Mouse (Mus musculus) small intestine, adult 2 months (tissue): ENCODE measurements around the gene Chd3. TPM values are rescaled to one million over a fixed set of nuclear protein-coding genes. Genes with fewer than 3 reads are reported as not detected.
A peak's percentile ranks its signal among the peaks of the same experiment; 100 is the strongest.
"Not testable (repeated sequence)": the region's sequence is repeated elsewhere in the genome, so short reads cannot be mapped to it uniquely, and the experiment has no call there.

Experiments used
- H3K27ac ChIP-seq: fragments of 200-500 bp; 2 replicates; pipeline ENCODE4 v1.5.1; 2012; ENCODE audit warnings: low read depth, low read length, control low read depth, inconsistent platforms; ENCODE audit not compliant: insufficient read depth
- H3K27me3 ChIP-seq: fragments of 200-500 bp; 2 replicates; pipeline ENCODE4 v1.6.1; 2012; ENCODE audit warnings: mild to moderate bottlenecking, moderate library complexity, low read length, inconsistent platforms; ENCODE audit not compliant: control insufficient read depth, insufficient read depth
- H3K36me3 ChIP-seq: fragments of 200-500 bp; 2 replicates; pipeline ENCODE4 v1.6.1; 2012; ENCODE audit warnings: mild to moderate bottlenecking, low read length, control low read depth, inconsistent platforms; ENCODE audit not compliant: control insufficient read depth, insufficient read depth
- H3K4me1 ChIP-seq: fragments of 200-500 bp; 2 replicates; pipeline ENCODE4 v1.6.1; 2012; ENCODE audit warnings: low read length, inconsistent platforms, mixed read lengths; ENCODE audit not compliant: control insufficient read depth, insufficient read depth, insufficient read length
- H3K4me3 ChIP-seq: fragments of 200-500 bp; 2 replicates; pipeline ENCODE4 v1.5.1; 2012; ENCODE audit warnings: low read depth, mild to moderate bottlenecking, control low read depth, inconsistent platforms, low read length, moderate library complexity
- CTCF ChIP-seq: fragments of 200-500 bp; IDR thresholded peaks from 2 replicates; pipeline ENCODE4 v1.5.1; 2012; ENCODE audit warnings: low read depth, mild to moderate bottlenecking, control low read depth, inconsistent platforms, low read length, moderate library complexity, mixed read lengths; ENCODE audit not compliant: insufficient replicate concordance, insufficient read length; ENCODE audit errors: extremely low read depth
- POLR2A ChIP-seq: fragments of 200-500 bp; IDR thresholded peaks from 2 replicates; pipeline ENCODE4 v1.6.1; 2012; ENCODE audit warnings: low read depth, mild to moderate bottlenecking, control low read depth, inconsistent platforms, low read length, moderate library complexity
- WGBS: fragments of 180-500 bp; shearing (Covaris S2); methylation state at CpG from one replicate; pipeline ENCODE4 v1.1.7; 2018; 5-methylcytosine and 5-hydroxymethylcytosine counted together
- polyA plus RNA-seq: library from polyadenylated mRNA; depleted of rRNA; stranded (reverse); fragments of >200 nt; gene quantifications from 2 replicates; pipeline ENCODE4 v1.2.3, GENCODE M21; 2012

Chd3 gene
- polyA plus RNA-seq, 1 experiment = 240 TPM

GRCm38 (mm10) chr11:69324749-69325148 lies 44.5 kb downstream of the Chd3 start:
- peaks cover 10% of the 10 kb centered on the region for H3K4me1 ChIP-seq
- H3K36me3 ChIP-seq = no peaks in the 10 kb centered on the region
- peaks cover 9% of the 10 kb centered on the region for H3K27me3 ChIP-seq
- TF ChIP-seq CTCF (no peak), POLR2A (no peak)
- H3K27ac ChIP-seq = no peak overlapping the region
- H3K4me3 ChIP-seq = no peak overlapping the region
- WGBS = 77% methylated on average over 6 of the region's 6 CpGs

GRCm38 (mm10) chr11:69323667-69324111 lies 45.5 kb downstream of the Chd3 start, which contains the start of the genes Cntrob and Trappc1:
TSS of gene Cntrob (minus strand) at chr11:69323775.
TSS of gene Trappc1 (plus strand) at chr11:69323980.
- Histone ChIP-seq H3K4me3 (peak within 1 kb of the TSS; percentile 67), H3K4me1 (peaks cover 10% of the 10 kb centered on the region), H3K36me3 (peaks cover 2% of the 10 kb centered on the region; the same call in 1 of the 2 replicates), H3K27me3 (peaks cover 9% of the 10 kb centered on the region), H3K27ac (peak within 1 kb of the TSS; percentile 56)
- WGBS = under 1% methylated on average over 30 of the region's 30 CpGs
- TF ChIP-seq CTCF (no peak), POLR2A (peak; percentile 69)

- Histone ChIP-seq H3K4me1 (peaks cover 10% of the 10 kb centered on the region), H3K27me3 (peaks cover 9% of the 10 kb centered on the region), H3K4me3 (peak overlapping the region; percentile 67), H3K36me3 (peaks cover 3% of the 10 kb centered on the region; the same call in 1 of the 2 replicates), H3K27ac (peak overlapping the region; percentile 56)
- 7% methylated on average over 18 of the region's 18 CpGs for WGBS
- TF ChIP-seq CTCF (no peak), POLR2A (no peak)
Observed at GRCm38 (mm10) chr11:69322693-69323471, 46.3 kb downstream of the Chd3 start.

- Histone ChIP-seq H3K4me1 (peaks cover 10% of the 10 kb centered on the region), H3K27me3 (peaks cover 8% of the 10 kb centered on the region), H3K36me3 (peaks cover 3% of the 10 kb centered on the region; the same call in 1 of the 2 replicates), H3K4me3 (no peak overlapping the region), H3K27ac (no peak overlapping the region)
- TF ChIP-seq CTCF (no peak), POLR2A (no peak)
- WGBS = 57% methylated on average over 6 of the region's 6 CpGs
Observed at GRCm38 (mm10) chr11:69322010-69322409, 47.2 kb downstream of the Chd3 start.

GRCm38 (mm10) chr11:69321580-69321979 lies 47.6 kb downstream of the Chd3 start:
- WGBS = 96% methylated on average over 6 of the region's 6 CpGs
- Histone ChIP-seq H3K4me1 (peaks cover 9% of the 10 kb centered on the region), H3K27me3 (peaks cover 4% of the 10 kb centered on the region), H3K27ac (no peak overlapping the region), H3K36me3 (peaks cover 3% of the 10 kb centered on the region; the same call in 1 of the 2 replicates), H3K4me3 (no peak overlapping the region)
- TF ChIP-seq CTCF (no peak), POLR2A (no peak)

GRCm38 (mm10) chr11:69318000-69318399 lies 51.2 kb downstream of the Chd3 start:
- H3K4me1 ChIP-seq, H3K4me3 ChIP-seq, H3K36me3 ChIP-seq, H3K27me3 ChIP-seq, H3K27ac ChIP-seq: not testable (repeated sequence)
- WGBS = 86% methylated on average over 3 of the region's 3 CpGs

GRCm38 (mm10) chr11:69316361-69316760 lies 52.8 kb downstream of the Chd3 start:
- H3K27ac ChIP-seq = no peak overlapping the region
- no peak overlapping the region for H3K4me3 ChIP-seq
- H3K36me3 ChIP-seq = peaks cover 5% of the 10 kb centered on the region
- H3K4me1 ChIP-seq = no peaks in the 10 kb centered on the region
- no peaks in the 10 kb centered on the region for H3K27me3 ChIP-seq
- WGBS = 98% methylated on average over 6 of the region's 6 CpGs
- TF ChIP-seq POLR2A (no peak), CTCF (no peak)
